Mouse (Mus musculus) MEL (cell line): ENCODE measurements around the gene Bmpr2. TPM values are rescaled to one million over a fixed set of nuclear protein-coding genes. Genes with fewer than 3 reads are reported as not detected.

Source experiments
- DNase-seq: peaks from one replicate; pipeline ENCODE4 v3.0.0; 2011; ENCODE audit warnings: low read depth, low spot score
- H3K27ac ChIP-seq: 2 replicates; pipeline ENCODE4 v1.5.1; 2012; ENCODE audit warnings: low read depth, mild to moderate bottlenecking, control low read depth, low read length, moderate library complexity; ENCODE audit not compliant: control insufficient read depth
- H3K27me3 ChIP-seq, 2 experiments: fragments of 150-350 bp in 1 of 2; sonication (generic) in 1 of 2; 2 replicates each; pipeline ENCODE4 v1.6.1; 2012; ENCODE audit warnings: low read length in 2 of 2, mild to moderate bottlenecking in 2 of 2, improper control_type of control experiment in 1 of 2, moderate library complexity in 1 of 2; ENCODE audit not compliant: insufficient read depth in 2 of 2, control insufficient read depth in 1 of 2
- H3K36me3 ChIP-seq, 2 experiments: 2 replicates each; pipeline ENCODE4 v1.6.1; 2012 to 2014; ENCODE audit warnings: low read length in 2 of 2, improper control_type of control experiment in 1 of 2, inconsistent platforms in 1 of 2, mild to moderate bottlenecking in 1 of 2; ENCODE audit not compliant: insufficient read depth in 2 of 2, control insufficient read depth in 1 of 2
- H3K4me1 ChIP-seq, 2 experiments: fragments of 150-350 bp in 1 of 2; sonication (generic) in 1 of 2; 2 replicates each; pipeline ENCODE4 v1.6.1; 2012; ENCODE audit warnings: low read length in 2 of 2, improper control_type of control experiment in 1 of 2, mild to moderate bottlenecking in 1 of 2; ENCODE audit not compliant: insufficient read depth in 2 of 2, control insufficient read depth in 1 of 2
- H3K4me3 ChIP-seq, 2 experiments: fragments of 150-350 bp in 1 of 2; sonication (generic) in 1 of 2; 2 replicates each; pipeline ENCODE4 v1.5.1; 2012; ENCODE audit warnings: low read depth in 2 of 2, low read length in 2 of 2, mild to moderate bottlenecking in 2 of 2, moderate library complexity in 2 of 2, control low read depth in 1 of 2, improper control_type of control experiment in 1 of 2; ENCODE audit not compliant: control insufficient read depth in 1 of 2, insufficient read depth in 1 of 2
- H3K79me2 ChIP-seq: 2 replicates; pipeline ENCODE4 v1.6.1; 2012; ENCODE audit warnings: mild to moderate bottlenecking, low read length, moderate library complexity; ENCODE audit not compliant: control insufficient read depth, poor library complexity, insufficient read depth
- H3K9ac ChIP-seq: 2 replicates; pipeline ENCODE4 v1.6.1; 2012; ENCODE audit warnings: low read depth, mild to moderate bottlenecking, control low read depth, low read length, moderate library complexity; ENCODE audit not compliant: control insufficient read depth, poor library complexity, severe bottlenecking
- H3K9me3 ChIP-seq: fragments of 150-350 bp; sonication (generic); replicated peaks from 2 replicates; pipeline ENCODE4 v1.6.1; 2012; ENCODE audit warnings: mild to moderate bottlenecking, low read length, improper control_type of control experiment, moderate library complexity; ENCODE audit not compliant: insufficient read depth
- BHLHE40 ChIP-seq: IDR thresholded peaks from 2 replicates; pipeline ENCODE4 v1.6.1; 2012; ENCODE audit warnings: low read depth, mild to moderate bottlenecking, inconsistent platforms, low read length, improper control_type of control experiment, borderline replicate concordance
- CTCF ChIP-seq, 3 experiments: IDR thresholded peaks in 2 of 3; conservative IDR thresholded peaks in 1 of 3; 2 replicates each; pipeline ENCODE4 v1.5.1; 2011 to 2012; ENCODE audit warnings: low read length in 3 of 3, low read depth in 2 of 3, mild to moderate bottlenecking in 2 of 3, improper control_type of control experiment in 1 of 3, inconsistent platforms in 1 of 3, mixed read lengths in 1 of 3, moderate library complexity in 1 of 3; ENCODE audit not compliant: control insufficient read depth in 1 of 3, insufficient read depth in 1 of 3, poor library complexity in 1 of 3, severe bottlenecking in 1 of 3
- E2F4 ChIP-seq: IDR thresholded peaks from 2 replicates; pipeline ENCODE4 v1.6.1; 2011; ENCODE audit warnings: low read depth, low read length, improper control_type of control experiment, borderline replicate concordance
- ELF1 ChIP-seq: IDR thresholded peaks from 2 replicates; pipeline ENCODE4 v1.6.1; 2014; ENCODE audit warnings: low read depth, mild to moderate bottlenecking, inconsistent platforms, low read length, improper control_type of control experiment, moderate library complexity
- EP300 ChIP-seq, 2 experiments: IDR thresholded peaks; 2 replicates each; pipeline ENCODE4 v1.6.1; 2011; ENCODE audit warnings: improper control_type of control experiment in 2 of 2, low read length in 2 of 2, low read depth in 1 of 2, mild to moderate bottlenecking in 1 of 2
- ETS1 ChIP-seq: IDR thresholded peaks from 2 replicates; pipeline ENCODE4 v1.6.1; 2012; ENCODE audit warnings: low read depth, mild to moderate bottlenecking, inconsistent platforms, low read length, improper control_type of control experiment, moderate library complexity
- HCFC1 ChIP-seq: IDR thresholded peaks from 2 replicates; pipeline ENCODE4 v1.6.1; 2012; ENCODE audit warnings: low read depth, mild to moderate bottlenecking, inconsistent platforms, low read length, improper control_type of control experiment, moderate library complexity
- KAT2A ChIP-seq: conservative IDR thresholded peaks from 2 replicates; pipeline ENCODE4 v1.6.1; 2012; ENCODE audit warnings: low read depth, low read length, improper control_type of control experiment, inconsistent platforms
- MAX ChIP-seq: IDR thresholded peaks from 2 replicates; pipeline ENCODE4 v1.6.1; 2011; ENCODE audit warnings: low read length, improper control_type of control experiment
- MAZ ChIP-seq: IDR thresholded peaks from 2 replicates; pipeline ENCODE4 v1.6.1; 2012; ENCODE audit warnings: low read depth, mild to moderate bottlenecking, inconsistent platforms, low read length, improper control_type of control experiment
- MYC ChIP-seq: IDR thresholded peaks from 2 replicates; pipeline ENCODE4 v1.6.1; 2011; ENCODE audit warnings: low read depth, mild to moderate bottlenecking, low read length, improper control_type of control experiment, moderate library complexity
- NELFE ChIP-seq: IDR thresholded peaks from 2 replicates; pipeline ENCODE4 v1.6.1; 2011; ENCODE audit warnings: low read depth, low read length, improper control_type of control experiment
- NRF1 ChIP-seq: IDR thresholded peaks from 2 replicates; pipeline ENCODE4 v1.6.1; 2014; ENCODE audit warnings: low read depth, mild to moderate bottlenecking, inconsistent platforms, low read length, improper control_type of control experiment, moderate library complexity; ENCODE audit not compliant: poor library complexity, insufficient read depth, severe bottlenecking
- POLR2A ChIP-seq, 2 experiments: IDR thresholded peaks; 2 replicates each; pipeline ENCODE4 v1.6.1; 2011 to 2012; ENCODE audit warnings: low read length in 2 of 2, mild to moderate bottlenecking in 2 of 2, control low read depth in 1 of 2, improper control_type of control experiment in 1 of 2, low read depth in 1 of 2, moderate library complexity in 1 of 2; ENCODE audit not compliant: control insufficient read depth in 1 of 2, insufficient read depth in 1 of 2, poor library complexity in 1 of 2
- POLR2AphosphoS2 ChIP-seq: IDR thresholded peaks from 2 replicates; pipeline ENCODE4 v1.6.1; 2011; ENCODE audit warnings: low read length, improper control_type of control experiment
- POLR2AphosphoS5 ChIP-seq: IDR thresholded peaks from 2 replicates; pipeline ENCODE4 v1.6.1; 2012; ENCODE audit warnings: low read depth, borderline replicate concordance, mild to moderate bottlenecking, inconsistent platforms, low read length, moderate library complexity, mixed read lengths
- RAD21 ChIP-seq: IDR thresholded peaks from 2 replicates; pipeline ENCODE4 v1.6.1; 2011; ENCODE audit warnings: mild to moderate bottlenecking, low read depth, low read length, improper control_type of control experiment
- RCOR1 ChIP-seq: IDR thresholded peaks from 2 replicates; pipeline ENCODE4 v1.6.1; 2012; ENCODE audit warnings: low read depth, mild to moderate bottlenecking, inconsistent platforms, low read length, improper control_type of control experiment
- SIN3A ChIP-seq: IDR thresholded peaks from 2 replicates; pipeline ENCODE4 v1.6.1; 2012; ENCODE audit warnings: low read length, improper control_type of control experiment, inconsistent platforms
- SMC3 ChIP-seq: IDR thresholded peaks from 2 replicates; pipeline ENCODE4 v1.6.1; 2011; ENCODE audit warnings: low read depth, low read length, improper control_type of control experiment
- TBP ChIP-seq: IDR thresholded peaks from 2 replicates; pipeline ENCODE4 v1.8.0; 2011; ENCODE audit warnings: low read depth, low read length, improper control_type of control experiment
- ZMIZ1 ChIP-seq: IDR thresholded peaks from 2 replicates; pipeline ENCODE4 v1.6.1; 2012; ENCODE audit warnings: low read depth, mild to moderate bottlenecking, inconsistent platforms, low read length, improper control_type of control experiment, moderate library complexity
- ZNF384 ChIP-seq: IDR thresholded peaks from 2 replicates; pipeline ENCODE4 v1.6.1; 2012; ENCODE audit warnings: low read depth, mild to moderate bottlenecking, inconsistent platforms, low read length, improper control_type of control experiment
- polyA plus RNA-seq, 2 experiments: library from polyadenylated mRNA; stranded (reverse) in 1 of 2; unstranded in 1 of 2; fragments of >175 nt in 1 of 2; fragments of >200 nt in 1 of 2; gene quantifications; 2 replicates each; pipeline versions ENCODE4 v1.2.1 to v1.2.4; 2012; ENCODE audit warnings: low replicate concordance in 2 of 2, low read depth in 1 of 2; ENCODE audit not compliant: insufficient read length in 2 of 2, insufficient read depth in 1 of 2, missing spikeins in 1 of 2
- total RNA-seq: library from RNA; depleted of rRNA; stranded (reverse); fragments of 300-350 nt; gene quantifications from 2 replicates; pipeline ENCODE4 v1.2.3, GENCODE M21; 2012

Bmpr2 gene
- total and polyA plus RNA-seq, 3 experiments: 2.3 to 18.6 (median 3.1) TPM

DNA sequence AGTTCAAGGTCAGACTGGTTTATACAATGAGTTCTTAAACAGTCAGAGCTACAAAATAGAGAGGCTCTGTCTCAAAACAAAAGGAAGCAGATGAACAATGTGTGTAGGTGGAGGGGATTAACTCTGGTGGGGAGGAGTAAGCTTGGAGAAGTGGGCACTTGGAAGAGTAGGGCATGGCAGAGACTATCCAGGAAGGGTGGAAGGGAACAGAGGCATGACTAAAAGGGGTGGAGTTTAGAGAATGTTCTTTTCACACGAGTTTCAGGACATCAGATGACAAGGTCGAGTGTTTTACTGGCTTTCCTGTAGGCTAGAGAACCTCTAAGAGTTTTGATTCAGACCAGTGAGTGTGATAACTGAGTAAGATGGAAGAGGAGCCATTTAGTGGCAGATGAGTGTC, 144.5 kb downstream of the Bmpr2 start:
- Histone ChIP-seq H3K36me3 (peaks cover 0 to 23% of the 10 kb centered on the region in 2 experiments; a peak in 2 of 4 replicates), H3K27ac (no peak overlapping the region), H3K9me3 (no peaks in the 10 kb centered on the region), H3K79me2 (no peaks in the 10 kb centered on the region; the same call in 1 of the 2 replicates), H3K4me1 (peaks cover 15 to 20% of the 10 kb centered on the region in 2 experiments), H3K9ac (no peak overlapping the region), H3K27me3 (no peaks in the 10 kb centered on the region), H3K4me3 (no peak overlapping the region)
- TF ChIP-seq POLR2A (IDR thresholded peaks at IDR 0.05; ENCODE audit: control insufficient read depth in 1 of 2, insufficient read depth in 1 of 2, low read depth in 1 of 2, low read length in 2 of 2, poor library complexity in 1 of 2): no peak
- no peak for TF ChIP-seq RAD21
- no peak for TF ChIP-seq KAT2A
- no peak for TF ChIP-seq NRF1
- TF ChIP-seq MAX: no peak
- DNase-seq: no peak

DNA sequence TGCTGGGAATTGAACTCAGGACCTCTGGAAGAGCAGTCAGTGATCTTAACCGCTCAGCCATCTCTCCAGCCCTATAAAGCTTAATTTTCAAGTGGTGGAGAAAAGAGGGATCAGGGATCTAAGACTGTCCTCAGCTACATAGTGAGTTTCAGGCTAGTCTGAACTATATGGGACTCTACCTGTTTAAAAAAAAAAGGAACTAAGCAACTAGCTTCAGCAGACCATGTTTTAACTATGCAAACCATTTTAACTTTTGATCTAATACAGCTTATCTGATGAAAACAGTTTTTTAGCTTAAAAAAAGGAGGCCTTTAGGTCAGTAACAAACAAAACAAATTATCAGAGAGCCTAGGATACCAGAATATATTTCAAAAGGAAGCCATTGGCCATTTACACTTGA, 147.7 kb downstream of the Bmpr2 start:
- no peak for DNase-seq
- Histone ChIP-seq H3K79me2 (peaks cover 20% of the 10 kb centered on the region), H3K36me3 (peaks cover 0 to 20% of the 10 kb centered on the region in 2 experiments; a peak in 2 of 4 replicates), H3K9ac (no peak overlapping the region), H3K9me3 (no peaks in the 10 kb centered on the region), H3K27me3 (no peaks in the 10 kb centered on the region), H3K4me1 (peaks cover 3 to 17% of the 10 kb centered on the region in 2 experiments; a peak in 3 of 4 replicates), H3K27ac (no peak overlapping the region), H3K4me3 (no peak overlapping the region)
- TF ChIP-seq ZNF384 (peak; percentile 53), POLR2AphosphoS5 (no peak)

DNA sequence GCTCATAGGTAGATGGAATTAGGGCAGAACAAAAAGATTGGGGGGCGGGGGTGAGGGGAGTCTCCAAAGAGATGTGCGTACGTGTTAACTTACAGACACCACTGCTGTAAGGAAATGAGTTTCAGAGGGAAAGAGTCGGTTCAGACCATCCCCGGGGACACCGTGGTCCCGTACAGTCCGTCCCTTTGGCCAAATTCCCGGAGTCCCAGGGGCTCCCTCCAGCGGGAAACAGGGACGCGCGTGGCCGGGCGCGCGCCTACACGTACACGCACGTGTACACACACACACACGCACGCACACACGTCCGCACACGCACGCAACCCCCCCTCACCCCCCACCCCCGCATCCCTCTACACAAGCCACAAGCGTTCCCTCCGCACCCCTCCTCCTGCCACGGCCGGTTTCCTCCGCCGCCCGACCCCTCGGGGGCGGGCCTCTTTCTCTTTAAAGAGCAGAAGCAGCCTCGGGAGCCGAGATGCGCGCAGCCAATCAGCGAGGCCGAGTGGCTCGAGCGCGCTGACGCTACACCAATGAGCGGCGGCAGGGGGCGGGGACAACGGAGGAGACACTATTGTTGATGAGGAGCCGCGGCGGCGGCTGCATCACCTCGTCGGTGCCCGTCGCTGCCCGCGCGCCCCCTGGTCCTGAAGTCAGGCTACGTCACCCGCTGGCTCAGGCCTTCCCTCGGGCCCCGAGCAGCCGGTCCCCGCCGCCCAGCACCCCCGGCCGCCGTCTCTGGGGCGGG, 149.4 kb downstream of the Bmpr2 start, which contains the start of gene Fam117b:
Fam117b (plus strand) TSS at position 594 of the 745 bp plus-strand sequence.
- Histone ChIP-seq H3K9ac (peak within 1 kb of the TSS; percentile 93), H3K4me1 (peaks cover 11 to 28% of the 10 kb centered on the region in 2 experiments), H3K36me3 (peaks cover 0 to 31% of the 10 kb centered on the region in 2 experiments; a peak in 2 of 4 replicates), H3K79me2 (peaks cover 32% of the 10 kb centered on the region), H3K4me3 (peak within 1 kb of the TSS; percentile 84 to 98), H3K9me3 (no peaks in the 10 kb centered on the region), H3K27me3 (no peaks in the 10 kb centered on the region), H3K27ac (peak within 1 kb of the TSS; percentile 97)
- peak; percentile 98 for DNase-seq
- TF ChIP-seq MYC: 0 out of 2 replicates have a peak, but pooled peaks have one; percentile 24
- TF ChIP-seq MAZ: peak; percentile 48; the same call in 1 of the 2 replicates
- no peak for TF ChIP-seq SMC3
- TF ChIP-seq ZMIZ1: peak; percentile 76
- peak; percentile 84 for TF ChIP-seq SIN3A
- peak; percentile 48; the same call in 1 of the 2 replicates for TF ChIP-seq MAX
- peak; percentile 73; the same call in 1 of the 2 replicates for TF ChIP-seq POLR2AphosphoS2
- peak; percentile 27; the same call in 1 of the 2 replicates for TF ChIP-seq TBP
- peak; percentile 57; the same call in 1 of the 2 replicates for TF ChIP-seq HCFC1
- no peak for TF ChIP-seq E2F4
- peak; percentile 34; the same call in 1 of the 2 replicates for TF ChIP-seq ETS1
- peak; percentile 8; the same call in 1 of the 2 replicates for TF ChIP-seq ELF1
- TF ChIP-seq POLR2AphosphoS5: no peak
- TF ChIP-seq RCOR1: no peak
- peak; percentile 72 for TF ChIP-seq NELFE
- peak; percentile 63 to 72 for TF ChIP-seq POLR2A (IDR thresholded peaks at IDR 0.05; ENCODE audit: control insufficient read depth in 1 of 2, insufficient read depth in 1 of 2, low read depth in 1 of 2, low read length in 2 of 2, poor library complexity in 1 of 2)
- no peak; a peak in 1 of 6 replicates for TF ChIP-seq CTCF (IDR thresholded peaks at IDR 0.05 in 2 of 3, conservative IDR thresholded peaks at IDR 0.05 in 1 of 3; ENCODE audit: control insufficient read depth in 1 of 3, insufficient read depth in 1 of 3, low read depth in 2 of 3, low read length in 3 of 3, poor library complexity in 1 of 3, severe bottlenecking in 1 of 3)
- TF ChIP-seq EP300 (IDR thresholded peaks at IDR 0.05; ENCODE audit: low read depth in 1 of 2, low read length in 2 of 2): 0 out of 4 replicates have a peak, but pooled peaks of 1 of the 2 experiments have one; percentile 18
- TF ChIP-seq BHLHE40: no peak
